Mouse (Mus musculus) bone marrow macrophage, adult 2 months (primary cell): ENCODE results near the gene Knop1.

Experiments
- CTCF ChIP-seq: IDR thresholded peaks from 2 replicates; pipeline ENCODE4 v1.5.1; 2012; ENCODE audit warnings: low read depth, mild to moderate bottlenecking, low read length, moderate library complexity
- POLR2A ChIP-seq: IDR thresholded peaks from 2 replicates; pipeline ENCODE4 v1.6.1; 2012; ENCODE audit warnings: mild to moderate bottlenecking, low read depth, low read length, borderline replicate concordance

DNA sequence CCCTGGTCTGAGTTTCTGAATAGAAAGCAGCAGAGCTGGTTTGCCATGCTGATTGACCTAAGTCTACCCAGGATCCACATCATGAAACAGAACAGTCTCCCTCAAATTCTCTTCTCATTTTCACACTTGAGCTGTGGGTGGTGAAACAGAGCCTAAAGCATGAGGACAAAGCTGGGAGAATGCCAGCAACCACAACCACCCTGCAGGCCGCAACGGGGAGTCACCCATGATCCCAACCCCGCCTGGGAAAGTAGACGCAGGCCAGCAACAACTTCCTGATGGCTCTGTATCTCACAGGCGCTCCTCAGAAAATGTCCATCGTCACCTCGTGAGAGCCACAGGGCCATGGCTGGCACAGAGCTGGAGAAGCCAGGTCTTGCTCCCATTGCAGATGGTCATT, 4.5 kb downstream of the Knop1 start:
- TF ChIP-seq CTCF (no peak), POLR2A (no peak)
